36 mouse cellular contexts compared by ENCODE assay signal in genomic region chr4:155090147-155090546, GRCm38 (mm10). TPM values are rescaled to one million over a fixed set of nuclear protein-coding genes. Genes with fewer than 3 reads are reported as not detected.
"Had no signal": no experiment of that assay in that cellular context is flagged by ENCODE, and none has a peak within 500 bp of the region (broad histone marks: within the 10 kb centered on the region; RNA-seq: fewer than 3 reads in every experiment).

No protein-coding gene starts in this region.

- H3K4me3 ChIP-seq: limb, embryonic 10.5 days; limb, embryonic 12.5 days; limb, embryonic 13.5 days; limb, embryonic 15.5 days; liver, embryonic 12.5 days; liver, embryonic 13.5 days; liver, embryonic 15.5 days; lung, embryonic 15.5 days; megakaryocyte, embryonic 14.5 days; midbrain, embryonic 10.5 days; midbrain, embryonic 12.5 days; midbrain, embryonic 13.5 days; midbrain, embryonic 15.5 days; myocyte; neural tube, embryonic 12.5 days had no signal

- H3K9ac ChIP-seq: limb, embryonic 12.5 days; limb, embryonic 13.5 days; limb, embryonic 15.5 days; liver, embryonic 12.5 days; liver, embryonic 13.5 days; liver, embryonic 14.5 days; liver, embryonic 15.5 days; liver, postnatal 0 days; lung, embryonic 14.5 days; lung, embryonic 15.5 days; midbrain, embryonic 13.5 days; midbrain, embryonic 15.5 days; neural tube, embryonic 12.5 days had no signal

- DNase-seq: left cerebral cortex, postnatal 4 days; liver; liver, embryonic 13.5 days; liver, postnatal 0 days; lung, adult 18-20 months; lung, adult 2 months; lung, embryonic 14.5 days; lung, postnatal 10 days; lung, postnatal 14 days; lung, postnatal 36 days; lung, postnatal 4 days; midbrain, embryonic 14.5 days had no signal

- H3K27ac ChIP-seq: limb, embryonic 10.5 days; limb, embryonic 12.5 days; limb, embryonic 13.5 days; limb, embryonic 15.5 days; liver, embryonic 12.5 days; liver, embryonic 13.5 days; liver, embryonic 14.5 days; liver, embryonic 15.5 days; lung, embryonic 15.5 days; macrophage; midbrain, embryonic 10.5 days; midbrain, embryonic 12.5 days; midbrain, embryonic 13.5 days; midbrain, embryonic 15.5 days; neural tube, embryonic 12.5 days had no signal

- H3K4me2 ChIP-seq: limb, embryonic 12.5 days; limb, embryonic 13.5 days; limb, embryonic 15.5 days; liver, embryonic 11.5 days; liver, embryonic 12.5 days; liver, embryonic 13.5 days; liver, embryonic 15.5 days; lung, embryonic 14.5 days; lung, embryonic 15.5 days; midbrain, embryonic 11.5 days; midbrain, embryonic 12.5 days; midbrain, embryonic 13.5 days; midbrain, embryonic 15.5 days; neural tube, embryonic 12.5 days had no signal

- ATAC-seq: liver, embryonic 12.5 days; liver, postnatal 0 days; lung, postnatal 0 days; midbrain, embryonic 13.5 days; midbrain, embryonic 15.5 days; midbrain, embryonic 16.5 days had no signal

- H3K27me3 ChIP-seq: limb, embryonic 12.5 days; limb, embryonic 13.5 days; limb, embryonic 15.5 days; liver, embryonic 12.5 days; liver, embryonic 13.5 days; liver, embryonic 15.5 days; lung, embryonic 15.5 days; megakaryocyte, embryonic 14.5 days; midbrain, embryonic 12.5 days; midbrain, embryonic 13.5 days; midbrain, embryonic 15.5 days; neural tube, embryonic 12.5 days had no signal

- H3K36me3 ChIP-seq: liver, embryonic 13.5 days; liver, embryonic 15.5 days; lung, embryonic 15.5 days; midbrain, embryonic 15.5 days; neural tube, embryonic 12.5 days had no signal

- H3K9me3 ChIP-seq: limb, embryonic 10.5 days; limb, embryonic 12.5 days; limb, embryonic 13.5 days; limb, embryonic 15.5 days; liver, embryonic 12.5 days; liver, embryonic 13.5 days; liver, embryonic 15.5 days; lung, embryonic 15.5 days; megakaryocyte, embryonic 14.5 days; midbrain, embryonic 10.5 days; midbrain, embryonic 12.5 days; midbrain, embryonic 13.5 days; midbrain, embryonic 15.5 days; neural tube, embryonic 12.5 days had no signal

RNA-seq across cellular contexts. Expression of gene Morn1, which starts 3.8 kb away (rescaled TPM):
- total RNA-seq: monocyte, adult 5-6 weeks had no signal

RNA-seq across cellular contexts. Expression of gene Plch2, which starts 33.6 kb away (rescaled TPM):
- total RNA-seq: liver, adult 2 months; megakaryocyte progenitor cell, adult 5-6 weeks; megakaryocyte, adult 5-6 weeks; monocyte, adult 5-6 weeks had no signal
- polyA plus RNA-seq: liver, embryonic 15.5 days; liver, postnatal 0 days; macrophage had no signal
